Mouse (Mus musculus) liver, postnatal 0 days (tissue): ENCODE results near the gene Angpt4. TPM values are rescaled to one million over a fixed set of nuclear protein-coding genes. Genes with fewer than 3 reads are reported as not detected.

Experiments used
- ATAC-seq: fragments of 200-750 bp; cut with Nextera tagmentation; 2 replicates; pipeline ENCODE4 v1.8.0; 2017; ENCODE audit warnings: mild to moderate bottlenecking, moderate library complexity
- DNase-seq: peaks from one replicate; pipeline ENCODE4 v3.0.0-alpha.2; 2016
- H3K27ac ChIP-seq: fragments of 300-500 bp; sonication (generic); 2 replicates; pipeline ENCODE4 v1.5.1; 2014; ENCODE audit warnings: antibody characterized with exemption, moderate library complexity, mild to moderate bottlenecking, low read depth
- H3K27me3 ChIP-seq: fragments of 300-500 bp; sonication (generic); 2 replicates; pipeline ENCODE4 v1.6.1; 2014; ENCODE audit warnings: low read length, control low read depth, mixed read lengths; ENCODE audit not compliant: insufficient read depth
- H3K36me3 ChIP-seq: fragments of 300-500 bp; sonication (generic); replicated peaks from 2 replicates; pipeline ENCODE4 v1.6.1; 2014; ENCODE audit warnings: mild to moderate bottlenecking, control low read depth, low read length, moderate library complexity, mixed read lengths; ENCODE audit not compliant: insufficient read depth
- H3K4me1 ChIP-seq: fragments of 300-500 bp; sonication (generic); 2 replicates; pipeline ENCODE4 v1.6.1; 2014; ENCODE audit warnings: antibody characterized with exemption, mild to moderate bottlenecking, control low read depth; ENCODE audit not compliant: insufficient read depth
- H3K4me2 ChIP-seq: fragments of 300-500 bp; sonication (generic); 2 replicates; pipeline ENCODE4 v1.6.1; 2014; ENCODE audit warnings: low read depth, mild to moderate bottlenecking, low read length, moderate library complexity, mixed read lengths
- H3K4me3 ChIP-seq: fragments of 300-500 bp; sonication (generic); 2 replicates; pipeline ENCODE4 v1.5.1; 2014; ENCODE audit warnings: low read depth, low read length
- H3K9ac ChIP-seq: fragments of 300-500 bp; sonication (generic); replicated peaks from 2 replicates; pipeline ENCODE4 v1.6.1; 2014; ENCODE audit warnings: mild to moderate bottlenecking, moderate library complexity
- H3K9me3 ChIP-seq: fragments of 300-500 bp; sonication (generic); 2 replicates; pipeline ENCODE4 v1.6.1; 2016; ENCODE audit warnings: mild to moderate bottlenecking, control low read depth, low read length, mixed read lengths
- CTCF ChIP-seq: sonication (generic); IDR thresholded peaks from 2 replicates; pipeline ENCODE4 v1.5.1; 2016; ENCODE audit warnings: antibody characterized with exemption, low read depth
- EP300 ChIP-seq: IDR thresholded peaks from 2 replicates; pipeline ENCODE4 v1.6.1; 2016; ENCODE audit warnings: antibody characterized with exemption, low read depth, mild to moderate bottlenecking
- WGBS: fragments of 180-500 bp; shearing (Covaris S2); extraction: QIAGEN DNeasy Blood & Tissue Kit; methylation state at CpG from one replicate; pipeline ENCODE4 v1.1.7; 2014; ENCODE audit not compliant: insufficient replicate concordance; 5-methylcytosine and 5-hydroxymethylcytosine counted together
- polyA plus RNA-seq: library from polyadenylated mRNA; unstranded; fragments of >200 nt; fragmentation: Nextera tagmentation; extraction: Ambion mirVana; gene quantifications from 2 replicates; pipeline ENCODE4 v1.2.1, GENCODE M21; 2015

Gene Angpt4
- 0.14 and 0.26 TPM in 2 replicates for polyA plus RNA-seq

- no peaks in the 10 kb centered on the region for H3K27me3 ChIP-seq
- ATAC-seq (no peak), DNase-seq (no peak)
- H3K4me3 ChIP-seq = no peak within 1 kb of the TSS
- no peak within 1 kb of the TSS for H3K9ac ChIP-seq
- no peak within 1 kb of the TSS for H3K27ac ChIP-seq
- TF ChIP-seq EP300 (no peak), CTCF (no peak)
- H3K9me3 ChIP-seq = no peaks in the 10 kb centered on the region
- no peaks in the 10 kb centered on the region for H3K4me1 ChIP-seq
- H3K4me2 ChIP-seq = no peak within 1 kb of the TSS
- H3K36me3 ChIP-seq = no peaks in the 10 kb centered on the region
- 66% methylated on average over 12 of the region's 13 CpGs for WGBS
Measured at GRCm38 (mm10) chr2:151910919-151911500, at the start of gene Angpt4. Gene Angpt4 (plus strand): TSS chr2:151911210.

GRCm38 (mm10) chr2:151862257-151862810 lies 48.7 kb upstream of the Angpt4 start:
- peak; percentile 61 for TF ChIP-seq CTCF
- TF ChIP-seq EP300 = no peak
- ATAC-seq = no peak
- Histone ChIP-seq H3K9ac (no peak overlapping the region), H3K4me1 (no peaks in the 10 kb centered on the region), H3K36me3 (no peaks in the 10 kb centered on the region), H3K4me2 (no peak overlapping the region), H3K27me3 (no peaks in the 10 kb centered on the region), H3K27ac (no peak overlapping the region), H3K4me3 (no peak overlapping the region), H3K9me3 (no peaks in the 10 kb centered on the region)
- 41% methylated on average over 5 of the region's 5 CpGs for WGBS
- no peak for DNase-seq

DNA sequence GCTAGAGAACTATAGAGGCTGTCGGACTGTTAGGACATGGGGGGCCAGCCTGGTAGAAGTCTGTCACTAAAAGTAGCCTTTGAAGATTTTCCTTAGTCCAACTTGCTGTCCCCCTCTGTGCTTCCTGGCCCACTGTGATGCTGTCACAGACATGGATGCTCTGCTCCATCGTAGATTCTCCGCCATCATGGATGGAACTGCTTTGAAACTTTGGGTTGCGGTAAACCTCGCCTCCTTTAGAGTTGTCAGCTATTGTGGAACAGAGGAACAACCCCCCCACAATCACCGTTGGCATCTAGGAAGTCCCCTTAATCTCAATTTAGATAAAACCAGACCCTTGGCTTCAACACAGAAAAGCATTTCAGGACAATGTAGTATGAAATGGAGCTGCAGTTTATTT lies 46.1 kb upstream of the Angpt4 start:
- no peak overlapping the region for H3K9ac ChIP-seq
- ATAC-seq (no peak), DNase-seq (no peak)
- no peaks in the 10 kb centered on the region for H3K36me3 ChIP-seq
- H3K4me2 ChIP-seq = no peak overlapping the region
- H3K4me3 ChIP-seq = no peak overlapping the region
- no peaks in the 10 kb centered on the region for H3K27me3 ChIP-seq
- no peak overlapping the region for H3K27ac ChIP-seq
- 84% methylated on average over 6 of the region's 6 CpGs for WGBS
- H3K9me3 ChIP-seq = no peaks in the 10 kb centered on the region
- no peak for TF ChIP-seq EP300
- TF ChIP-seq CTCF = no peak
- no peaks in the 10 kb centered on the region for H3K4me1 ChIP-seq

GRCm38 (mm10) chr2:151866487-151866886 lies 44.5 kb upstream of the Angpt4 start:
- Histone ChIP-seq H3K27ac (no peak overlapping the region), H3K27me3 (no peaks in the 10 kb centered on the region), H3K4me1 (no peaks in the 10 kb centered on the region), H3K4me3 (no peak overlapping the region), H3K36me3 (no peaks in the 10 kb centered on the region), H3K4me2 (no peak overlapping the region), H3K9me3 (no peaks in the 10 kb centered on the region), H3K9ac (no peak overlapping the region)
- ATAC-seq = no peak
- TF ChIP-seq CTCF (peak; percentile 69), EP300 (no peak)
- WGBS = 28% methylated on average over 4 of the region's 4 CpGs
- peak; percentile 52 for DNase-seq

GRCm38 (mm10) chr2:151868196-151868595 lies 42.8 kb upstream of the Angpt4 start:
- H3K27ac ChIP-seq = no peak overlapping the region
- H3K9ac ChIP-seq = no peak overlapping the region
- no peak overlapping the region for H3K4me2 ChIP-seq
- WGBS = 80% methylated on average over 8 of the region's 8 CpGs
- H3K4me3 ChIP-seq = no peak overlapping the region
- ATAC-seq = no peak
- H3K27me3 ChIP-seq = no peaks in the 10 kb centered on the region
- no peaks in the 10 kb centered on the region for H3K36me3 ChIP-seq
- no peak for TF ChIP-seq EP300
- no peak for TF ChIP-seq CTCF
- no peaks in the 10 kb centered on the region for H3K4me1 ChIP-seq
- H3K9me3 ChIP-seq = no peaks in the 10 kb centered on the region
- DNase-seq = no peak

DNA sequence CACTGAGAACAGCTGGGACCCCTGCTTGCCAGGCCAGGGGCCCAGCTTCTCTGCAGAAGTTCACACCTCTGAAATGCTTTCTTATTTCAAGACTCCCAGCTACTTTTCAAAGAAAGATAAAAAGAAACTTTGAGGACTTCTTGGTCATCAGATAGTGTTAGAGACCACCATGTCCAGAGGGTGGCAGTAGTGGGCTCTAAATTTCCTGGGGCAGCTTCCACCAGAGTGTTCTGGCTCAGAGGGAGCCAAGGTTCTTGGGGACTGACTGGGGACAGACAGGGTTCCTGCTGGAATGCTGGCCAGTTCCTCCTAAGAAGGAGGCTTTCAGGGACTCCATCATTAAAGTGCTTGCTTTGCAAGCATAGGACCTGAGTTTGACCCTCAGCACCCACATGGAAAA lies 36.5 kb upstream of the Angpt4 start:
- H3K4me2 ChIP-seq = no peak overlapping the region
- no peak overlapping the region for H3K4me3 ChIP-seq
- H3K36me3 ChIP-seq = no peaks in the 10 kb centered on the region
- H3K27me3 ChIP-seq = no peaks in the 10 kb centered on the region
- H3K9me3 ChIP-seq = no peaks in the 10 kb centered on the region
- H3K4me1 ChIP-seq = no peaks in the 10 kb centered on the region
- H3K27ac ChIP-seq = no peak overlapping the region
- TF ChIP-seq EP300 (no peak), CTCF (peak; percentile 32)
- no peak overlapping the region for H3K9ac ChIP-seq
- ATAC-seq (no peak), DNase-seq (peak; percentile 37)
